Mouse (Mus musculus) midbrain, embryonic 13.5 days (tissue): Measurements from ENCODE around the gene Rbms3. TPM values are rescaled to one million over a fixed set of nuclear protein-coding genes. Genes with fewer than 3 reads are reported as not detected.

ENCODE experiments used
- ATAC-seq: fragments of 200-750 bp; cut with Nextera tagmentation; 2 replicates; pipeline ENCODE4 v1.8.0; 2017; ENCODE audit warnings: mild to moderate bottlenecking, moderate TSS enrichment, moderate library complexity
- H3K27ac ChIP-seq: fragments of 300-500 bp; sonication (generic); 2 replicates; pipeline ENCODE4 v1.5.1; 2015; ENCODE audit warnings: inconsistent platforms, mild to moderate bottlenecking, moderate library complexity
- H3K27me3 ChIP-seq: fragments of 300-500 bp; sonication (generic); 2 replicates; pipeline ENCODE4 v1.6.1; 2015; ENCODE audit warnings: mild to moderate bottlenecking, inconsistent platforms
- H3K36me3 ChIP-seq: fragments of 300-500 bp; sonication (generic); 2 replicates; pipeline ENCODE4 v1.6.1; 2015; ENCODE audit warnings: mild to moderate bottlenecking, inconsistent platforms
- H3K4me1 ChIP-seq: fragments of 300-500 bp; sonication (generic); replicated peaks from 2 replicates; pipeline ENCODE4 v1.6.1; 2015; ENCODE audit warnings: inconsistent platforms
- H3K4me2 ChIP-seq: fragments of 300-500 bp; sonication (generic); replicated peaks from 2 replicates; pipeline ENCODE4 v1.6.1; 2015; ENCODE audit warnings: moderate library complexity, mild to moderate bottlenecking, inconsistent platforms
- H3K4me3 ChIP-seq: fragments of 300-500 bp; sonication (generic); replicated peaks from 2 replicates; pipeline ENCODE4 v1.5.1; 2015; ENCODE audit warnings: mild to moderate bottlenecking, inconsistent platforms
- H3K9ac ChIP-seq: fragments of 300-500 bp; sonication (generic); replicated peaks from 2 replicates; pipeline ENCODE4 v1.6.1; 2015; ENCODE audit warnings: mild to moderate bottlenecking, inconsistent platforms
- H3K9me3 ChIP-seq: fragments of 300-500 bp; sonication (generic); 2 replicates; pipeline ENCODE4 v1.6.1; 2016; ENCODE audit warnings: mild to moderate bottlenecking, inconsistent platforms
- WGBS: fragments of 180-500 bp; shearing (Covaris S2); methylation state at CpG from one replicate; pipeline ENCODE4 v1.1.7; 2015; 5-methylcytosine and 5-hydroxymethylcytosine counted together
- polyA plus RNA-seq: library from polyadenylated mRNA; unstranded; fragments of >200 nt; fragmentation: Nextera tagmentation; extraction: Ambion mirVana; gene quantifications from 2 replicates; pipeline ENCODE4 v1.2.1, GENCODE M21; 2015

The Rbms3 gene
- polyA plus RNA-seq, 1 experiment from 2014 or later = 30.8 TPM

GRCm38 (mm10) chr9:117016605-117017319, 613.0 kb downstream of the Rbms3 start:
- Histone ChIP-seq H3K27me3 (no peaks in the 10 kb centered on the region), H3K4me3 (no peak overlapping the region), H3K4me2 (no peak overlapping the region), H3K36me3 (no peaks in the 10 kb centered on the region), H3K9ac (no peak overlapping the region), H3K9me3 (no peaks in the 10 kb centered on the region), H3K27ac (no peak overlapping the region), H3K4me1 (peaks cover 13% of the 10 kb centered on the region)
- ATAC-seq = no peak
- WGBS = 89% methylated on average over 9 of the region's 9 CpGs

- H3K4me3 ChIP-seq = no peak overlapping the region
- peaks cover 5% of the 10 kb centered on the region for H3K4me1 ChIP-seq
- H3K9ac ChIP-seq = no peak overlapping the region
- H3K27ac ChIP-seq = no peak overlapping the region
- no peak overlapping the region for H3K4me2 ChIP-seq
- no peaks in the 10 kb centered on the region for H3K27me3 ChIP-seq
- no peaks in the 10 kb centered on the region for H3K36me3 ChIP-seq
- WGBS = 97% methylated on average over 3 of the region's 3 CpGs
- H3K9me3 ChIP-seq = no peaks in the 10 kb centered on the region
- ATAC-seq = no peak
Observed at GRCm38 (mm10) chr9:117013386-117013785, 616.3 kb downstream of the Rbms3 start.

GRCm38 (mm10) chr9:117010801-117011200, 618.9 kb downstream of the Rbms3 start:
- ATAC-seq = no peak
- Histone ChIP-seq H3K4me3 (no peak overlapping the region), H3K9me3 (no peaks in the 10 kb centered on the region), H3K27ac (no peak overlapping the region), H3K36me3 (no peaks in the 10 kb centered on the region), H3K4me2 (no peak overlapping the region), H3K9ac (no peak overlapping the region), H3K27me3 (no peaks in the 10 kb centered on the region), H3K4me1 (no peaks in the 10 kb centered on the region)
- 99% methylated on average over 3 of the region's 3 CpGs for WGBS

- WGBS = 48% methylated on average over 1 of the region's 1 CpGs
Observed at GRCm38 (mm10) chr9:117008194-117008593, 621.5 kb downstream of the Rbms3 start.

GRCm38 (mm10) chr9:117002083-117002482, 627.6 kb downstream of the Rbms3 start:
- H3K4me1 ChIP-seq = no peaks in the 10 kb centered on the region
- no peaks in the 10 kb centered on the region for H3K36me3 ChIP-seq
- H3K9me3 ChIP-seq = no peaks in the 10 kb centered on the region
- H3K4me3 ChIP-seq = no peak overlapping the region
- no peak overlapping the region for H3K9ac ChIP-seq
- WGBS = 90% methylated on average over 2 of the region's 2 CpGs
- no peak overlapping the region for H3K4me2 ChIP-seq
- H3K27me3 ChIP-seq = no peaks in the 10 kb centered on the region
- H3K27ac ChIP-seq = no peak overlapping the region
- no peak for ATAC-seq

More at GRCm38 (mm10) chr9:117008194-117008593, 621.5 kb downstream of the Rbms3 start:
- Histone ChIP-seq H3K4me3 (no peak overlapping the region), H3K9me3 (no peaks in the 10 kb centered on the region), H3K27me3 (no peaks in the 10 kb centered on the region), H3K27ac (no peak overlapping the region), H3K4me2 (no peak overlapping the region), H3K4me1 (no peaks in the 10 kb centered on the region), H3K9ac (no peak overlapping the region), H3K36me3 (no peaks in the 10 kb centered on the region)
- no peak for ATAC-seq

- no peak for ATAC-seq
- H3K9ac ChIP-seq = no peak overlapping the region
- H3K4me3 ChIP-seq = no peak overlapping the region
- no peaks in the 10 kb centered on the region for H3K9me3 ChIP-seq
- H3K4me1 ChIP-seq = no peaks in the 10 kb centered on the region
- H3K27ac ChIP-seq = no peak overlapping the region
- H3K27me3 ChIP-seq = no peaks in the 10 kb centered on the region
- no peak overlapping the region for H3K4me2 ChIP-seq
- H3K36me3 ChIP-seq = no peaks in the 10 kb centered on the region
- 81% methylated on average over 6 of the region's 6 CpGs for WGBS
Observed at GRCm38 (mm10) chr9:116999186-116999585, 630.5 kb downstream of the Rbms3 start.

GRCm38 (mm10) chr9:116990321-116990720, 639.4 kb downstream of the Rbms3 start:
- Histone ChIP-seq H3K9ac (no peak overlapping the region), H3K4me2 (no peak overlapping the region), H3K4me1 (no peaks in the 10 kb centered on the region), H3K4me3 (no peak overlapping the region), H3K27ac (no peak overlapping the region), H3K27me3 (no peaks in the 10 kb centered on the region), H3K36me3 (no peaks in the 10 kb centered on the region), H3K9me3 (no peaks in the 10 kb centered on the region)
- WGBS = 73% methylated on average over 6 of the region's 6 CpGs
- ATAC-seq = no peak

- no peak for ATAC-seq
- no peaks in the 10 kb centered on the region for H3K36me3 ChIP-seq
- H3K4me1 ChIP-seq = no peaks in the 10 kb centered on the region
- no peak overlapping the region for H3K4me3 ChIP-seq
- no peak overlapping the region for H3K27ac ChIP-seq
- no peak overlapping the region for H3K4me2 ChIP-seq
- no peak overlapping the region for H3K9ac ChIP-seq
- H3K9me3 ChIP-seq = no peaks in the 10 kb centered on the region
- H3K27me3 ChIP-seq = no peaks in the 10 kb centered on the region
- WGBS = 83% methylated on average over 5 of the region's 5 CpGs
Observed at GRCm38 (mm10) chr9:116980801-116981200, 648.9 kb downstream of the Rbms3 start.

- no peak overlapping the region for H3K4me3 ChIP-seq
- no peak for ATAC-seq
- H3K4me2 ChIP-seq = no peak overlapping the region
- H3K9me3 ChIP-seq = no peaks in the 10 kb centered on the region
- WGBS = 90% methylated on average over 6 of the region's 6 CpGs
- H3K36me3 ChIP-seq = no peaks in the 10 kb centered on the region
- H3K27me3 ChIP-seq = no peaks in the 10 kb centered on the region
- no peaks in the 10 kb centered on the region for H3K4me1 ChIP-seq
- no peak overlapping the region for H3K9ac ChIP-seq
- no peak overlapping the region for H3K27ac ChIP-seq
Observed at GRCm38 (mm10) chr9:116977428-116977827, 652.3 kb downstream of the Rbms3 start.

- H3K9ac ChIP-seq = no peak overlapping the region
- H3K27ac ChIP-seq = no peak overlapping the region
- no peak for ATAC-seq
- 93% methylated on average over 21 of the region's 21 CpGs for WGBS
- H3K9me3 ChIP-seq = no peaks in the 10 kb centered on the region
- no peak overlapping the region for H3K4me2 ChIP-seq
- H3K4me3 ChIP-seq = no peak overlapping the region
- H3K36me3 ChIP-seq = no peaks in the 10 kb centered on the region
- no peaks in the 10 kb centered on the region for H3K27me3 ChIP-seq
- H3K4me1 ChIP-seq = no peaks in the 10 kb centered on the region
Observed at GRCm38 (mm10) chr9:116976575-116977408, 652.9 kb downstream of the Rbms3 start.

- Histone ChIP-seq H3K27ac (no peak overlapping the region), H3K27me3 (no peaks in the 10 kb centered on the region), H3K4me1 (no peaks in the 10 kb centered on the region), H3K4me3 (no peak overlapping the region), H3K36me3 (no peaks in the 10 kb centered on the region), H3K4me2 (no peak overlapping the region), H3K9me3 (no peaks in the 10 kb centered on the region), H3K9ac (no peak overlapping the region)
- WGBS = 91% methylated on average over 4 of the region's 4 CpGs
- ATAC-seq = no peak
Observed at GRCm38 (mm10) chr9:116975269-116975668, 654.4 kb downstream of the Rbms3 start.

- 91% methylated on average over 3 of the region's 3 CpGs for WGBS
Observed at GRCm38 (mm10) chr9:116974134-116974533, 655.6 kb downstream of the Rbms3 start.

More at GRCm38 (mm10) chr9:116974134-116974533, 655.6 kb downstream of the Rbms3 start:
- H3K4me3 ChIP-seq = no peak overlapping the region
- no peaks in the 10 kb centered on the region for H3K36me3 ChIP-seq
- no peak for ATAC-seq
- H3K9ac ChIP-seq = no peak overlapping the region
- no peak overlapping the region for H3K4me2 ChIP-seq
- no peaks in the 10 kb centered on the region for H3K9me3 ChIP-seq
- no peaks in the 10 kb centered on the region for H3K27me3 ChIP-seq
- H3K4me1 ChIP-seq = no peaks in the 10 kb centered on the region
- H3K27ac ChIP-seq = no peak overlapping the region
